Mouse (Mus musculus) lung, embryonic 16.5 days (tissue): ENCODE measurements around the gene Slc25a5. TPM values are rescaled to one million over a fixed set of nuclear protein-coding genes. Genes with fewer than 3 reads are reported as not detected.

Experiments used
- ATAC-seq: fragments of 200-750 bp; cut with Nextera tagmentation; 2 replicates; pipeline ENCODE4 v1.8.0; 2017; ENCODE audit warnings: low read depth, mild to moderate bottlenecking, moderate library complexity
- H3K27ac ChIP-seq: fragments of 300-500 bp; sonication (generic); 2 replicates; pipeline ENCODE4 v1.5.1; 2014; ENCODE audit warnings: mild to moderate bottlenecking, control low read depth, low read length
- H3K27me3 ChIP-seq: fragments of 300-500 bp; sonication (generic); 2 replicates; pipeline ENCODE4 v1.6.1; 2014; ENCODE audit warnings: low read depth, low read length, mixed read lengths; ENCODE audit not compliant: control insufficient read depth, insufficient read depth
- H3K36me3 ChIP-seq: fragments of 300-500 bp; sonication (generic); 2 replicates; pipeline ENCODE4 v1.6.1; 2014; ENCODE audit warnings: low read length; ENCODE audit not compliant: control insufficient read depth, insufficient read depth
- H3K4me1 ChIP-seq: fragments of 300-500 bp; sonication (generic); replicated peaks from 2 replicates; pipeline ENCODE4 v1.6.1; 2014; ENCODE audit warnings: low read length, mixed read lengths; ENCODE audit not compliant: control insufficient read depth, insufficient read depth
- H3K4me2 ChIP-seq: fragments of 300-500 bp; sonication (generic); 2 replicates; pipeline ENCODE4 v1.6.1; 2014; ENCODE audit warnings: low read depth, low read length, control low read depth
- H3K4me3 ChIP-seq: fragments of 300-500 bp; sonication (generic); 2 replicates; pipeline ENCODE4 v1.5.1; 2014; ENCODE audit warnings: mild to moderate bottlenecking, low read length, control low read depth
- H3K9ac ChIP-seq: fragments of 300-500 bp; sonication (generic); 2 replicates; pipeline ENCODE4 v1.6.1; 2014; ENCODE audit warnings: low read length, control low read depth
- H3K9me3 ChIP-seq: fragments of 300-500 bp; sonication (generic); 2 replicates; pipeline ENCODE4 v1.6.1; 2016; ENCODE audit warnings: low read length; ENCODE audit not compliant: control insufficient read depth
- WGBS: fragments of 180-500 bp; shearing (Covaris S2); extraction: QIAGEN DNeasy Blood & Tissue Kit; methylation state at CpG from one replicate; pipeline ENCODE4 v1.1.7; 2014; 5-methylcytosine and 5-hydroxymethylcytosine counted together
- polyA plus RNA-seq: library from polyadenylated mRNA; unstranded; fragments of >200 nt; fragmentation: Nextera tagmentation; extraction: Ambion mirVana; gene quantifications from 2 replicates; pipeline ENCODE4 v1.2.1, GENCODE M21; 2015

The Slc25a5 gene
- polyA plus RNA-seq, 1 experiment from 2014 or later = 576 TPM

DNA sequence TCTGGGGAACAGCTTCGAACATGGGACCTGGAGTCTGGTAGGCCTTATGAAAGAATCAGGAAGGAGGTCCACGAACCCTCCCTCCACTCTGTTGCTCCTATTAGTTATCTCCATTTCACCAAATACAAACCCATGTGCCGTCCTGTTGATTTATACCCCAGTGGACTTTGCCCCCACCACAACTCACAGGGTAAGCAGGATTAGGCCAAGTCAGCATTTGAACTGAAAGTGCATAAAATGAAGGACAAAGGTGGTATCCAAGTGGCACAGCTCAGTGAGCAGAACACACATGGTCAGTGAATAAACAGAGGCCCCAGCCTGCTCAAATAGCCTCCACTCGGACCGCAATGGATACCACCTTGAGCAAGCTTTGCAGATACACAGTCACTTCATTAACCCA is 33.2 kb upstream of the Slc25a5 start:
- no peak overlapping the region for H3K9ac ChIP-seq
- H3K36me3 ChIP-seq = no peaks in the 10 kb centered on the region
- no peaks in the 10 kb centered on the region for H3K4me1 ChIP-seq
- no peak overlapping the region for H3K4me3 ChIP-seq
- no peak overlapping the region for H3K27ac ChIP-seq
- H3K27me3 ChIP-seq = no peaks in the 10 kb centered on the region
- WGBS = 81% methylated on average over 5 of the region's 5 CpGs
- H3K9me3 ChIP-seq = no peaks in the 10 kb centered on the region
- no peak for ATAC-seq
- no peak overlapping the region for H3K4me2 ChIP-seq

DNA sequence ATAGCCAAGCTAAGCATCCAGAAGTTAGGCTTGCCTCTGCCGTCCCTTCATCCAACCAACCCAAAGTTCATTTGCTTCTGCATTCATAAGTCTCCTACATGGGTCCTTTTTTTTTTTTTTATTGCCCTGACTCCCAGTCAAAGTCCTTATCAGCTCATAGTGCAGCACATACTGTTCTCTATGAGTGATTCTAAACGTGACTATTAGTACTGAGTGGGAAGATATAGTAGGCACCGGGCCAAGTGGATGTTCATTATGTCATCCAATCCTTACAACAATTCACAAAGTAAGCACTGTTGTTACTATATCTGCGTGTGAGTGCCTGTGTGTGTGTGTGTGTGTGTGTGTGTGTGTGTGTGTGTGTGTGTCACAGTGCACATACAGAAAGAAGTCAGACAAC is 32.6 kb upstream of the Slc25a5 start:
- H3K9me3 ChIP-seq = no peaks in the 10 kb centered on the region
- 53% methylated on average over 4 of the region's 4 CpGs for WGBS
- H3K4me1 ChIP-seq = no peaks in the 10 kb centered on the region
- no peak overlapping the region for H3K9ac ChIP-seq
- peak; percentile 62 for ATAC-seq
- no peak overlapping the region for H3K27ac ChIP-seq
- H3K4me2 ChIP-seq = no peak overlapping the region
- no peak overlapping the region for H3K4me3 ChIP-seq
- H3K36me3 ChIP-seq = no peaks in the 10 kb centered on the region
- H3K27me3 ChIP-seq = no peaks in the 10 kb centered on the region

GRCm38 (mm10) chrX:36763298-36763933 is 32.0 kb upstream of the Slc25a5 start:
- no peak overlapping the region for H3K27ac ChIP-seq
- H3K27me3 ChIP-seq = no peaks in the 10 kb centered on the region
- no peak overlapping the region for H3K4me2 ChIP-seq
- no peak overlapping the region for H3K4me3 ChIP-seq
- H3K36me3 ChIP-seq = no peaks in the 10 kb centered on the region
- H3K9ac ChIP-seq = no peak overlapping the region
- 48% methylated on average over 11 of the region's 11 CpGs for WGBS
- ATAC-seq = no peak
- H3K9me3 ChIP-seq = no peaks in the 10 kb centered on the region
- no peaks in the 10 kb centered on the region for H3K4me1 ChIP-seq

GRCm38 (mm10) chrX:36763934-36764317 is 31.5 kb upstream of the Slc25a5 start:
- Histone ChIP-seq H3K36me3 (no peaks in the 10 kb centered on the region), H3K4me3 (no peak overlapping the region), H3K4me1 (no peaks in the 10 kb centered on the region), H3K9ac (no peak overlapping the region), H3K27me3 (no peaks in the 10 kb centered on the region), H3K4me2 (no peak overlapping the region), H3K9me3 (no peaks in the 10 kb centered on the region), H3K27ac (no peak overlapping the region)
- WGBS = 34% methylated on average over 2 of the region's 2 CpGs
- no peak for ATAC-seq

- H3K9me3 ChIP-seq = no peaks in the 10 kb centered on the region
- no peaks in the 10 kb centered on the region for H3K36me3 ChIP-seq
- 65% methylated on average over 5 of the region's 5 CpGs for WGBS
- no peak for ATAC-seq
- no peak overlapping the region for H3K9ac ChIP-seq
- no peaks in the 10 kb centered on the region for H3K4me1 ChIP-seq
- no peak overlapping the region for H3K4me2 ChIP-seq
- H3K4me3 ChIP-seq = no peak overlapping the region
- H3K27ac ChIP-seq = no peak overlapping the region
- no peaks in the 10 kb centered on the region for H3K27me3 ChIP-seq
Observed at GRCm38 (mm10) chrX:36767386-36767785, 28.1 kb upstream of the Slc25a5 start.

- H3K9ac ChIP-seq = no peak overlapping the region
- no peaks in the 10 kb centered on the region for H3K27me3 ChIP-seq
- 78% methylated on average over 6 of the region's 6 CpGs for WGBS
- no peak overlapping the region for H3K27ac ChIP-seq
- H3K4me2 ChIP-seq = no peak overlapping the region
- ATAC-seq = no peak
- no peak overlapping the region for H3K4me3 ChIP-seq
- H3K9me3 ChIP-seq = no peaks in the 10 kb centered on the region
- no peaks in the 10 kb centered on the region for H3K4me1 ChIP-seq
- no peaks in the 10 kb centered on the region for H3K36me3 ChIP-seq
Observed at GRCm38 (mm10) chrX:36772591-36772990, 22.9 kb upstream of the Slc25a5 start.

DNA sequence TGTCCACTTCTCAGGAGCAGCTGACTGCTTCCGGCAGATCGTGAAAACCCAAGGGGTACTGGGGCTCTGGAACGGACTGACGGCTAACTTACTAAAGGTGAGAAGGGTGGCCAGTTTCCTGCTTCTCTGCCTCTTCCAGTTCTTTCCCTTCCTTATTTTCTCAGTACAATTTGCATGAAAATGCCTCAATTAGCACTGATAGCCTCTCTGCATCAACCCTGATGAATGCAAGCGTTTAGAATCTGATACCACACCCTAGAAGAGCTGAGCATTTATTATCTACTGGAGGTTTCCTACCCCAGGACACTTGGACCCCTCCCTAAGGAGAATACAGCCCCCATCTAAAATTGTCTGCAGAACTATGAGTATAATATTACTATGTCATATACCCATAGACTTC is 19.9 kb upstream of the Slc25a5 start:
- no peak overlapping the region for H3K9ac ChIP-seq
- no peak overlapping the region for H3K4me2 ChIP-seq
- no peak for ATAC-seq
- 84% methylated on average over 5 of the region's 5 CpGs for WGBS
- no peaks in the 10 kb centered on the region for H3K27me3 ChIP-seq
- H3K36me3 ChIP-seq = no peaks in the 10 kb centered on the region
- no peak overlapping the region for H3K27ac ChIP-seq
- H3K4me3 ChIP-seq = no peak overlapping the region
- H3K9me3 ChIP-seq = no peaks in the 10 kb centered on the region
- no peaks in the 10 kb centered on the region for H3K4me1 ChIP-seq

- Histone ChIP-seq H3K36me3 (no peaks in the 10 kb centered on the region), H3K4me3 (no peak overlapping the region), H3K27ac (no peak overlapping the region), H3K27me3 (no peaks in the 10 kb centered on the region), H3K4me2 (no peak overlapping the region), H3K9me3 (no peaks in the 10 kb centered on the region), H3K4me1 (no peaks in the 10 kb centered on the region), H3K9ac (no peak overlapping the region)
- 70% methylated on average over 4 of the region's 4 CpGs for WGBS
- ATAC-seq = no peak
Observed at GRCm38 (mm10) chrX:36777694-36778093, 17.8 kb upstream of the Slc25a5 start.

DNA sequence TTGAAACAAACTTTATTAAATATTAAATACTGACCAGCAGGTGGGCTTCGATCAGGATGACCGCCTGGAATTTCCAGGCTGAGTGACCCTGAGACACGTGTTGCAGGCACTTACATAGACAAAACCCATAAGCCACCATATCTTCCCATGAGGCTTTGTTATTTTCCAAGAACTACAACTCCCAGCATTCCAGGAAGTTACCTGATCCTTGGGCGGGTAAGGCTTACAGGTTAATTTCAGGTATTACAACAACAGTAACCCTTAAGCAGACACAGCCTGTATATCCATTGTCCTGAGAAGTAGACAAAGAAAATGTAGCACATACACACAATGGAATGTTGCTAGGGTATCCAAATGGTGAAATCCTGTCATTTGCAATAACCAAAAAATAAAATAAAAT is 6.1 kb upstream of the Slc25a5 start:
- no peak overlapping the region for H3K9ac ChIP-seq
- no peak for ATAC-seq
- 63% methylated on average over 4 of the region's 4 CpGs for WGBS
- no peaks in the 10 kb centered on the region for H3K27me3 ChIP-seq
- no peak overlapping the region for H3K27ac ChIP-seq
- H3K36me3 ChIP-seq = no peaks in the 10 kb centered on the region
- H3K9me3 ChIP-seq = no peaks in the 10 kb centered on the region
- no peak overlapping the region for H3K4me2 ChIP-seq
- H3K4me3 ChIP-seq = no peak overlapping the region
- no peaks in the 10 kb centered on the region for H3K4me1 ChIP-seq

- H3K36me3 ChIP-seq = peaks cover 4% of the 10 kb centered on the region
- H3K4me1 ChIP-seq = no peaks in the 10 kb centered on the region
- ATAC-seq = no peak
- no peak overlapping the region for H3K4me3 ChIP-seq
- no peaks in the 10 kb centered on the region for H3K9me3 ChIP-seq
- H3K4me2 ChIP-seq = no peak overlapping the region
- no peak overlapping the region for H3K9ac ChIP-seq
- H3K27me3 ChIP-seq = no peaks in the 10 kb centered on the region
- H3K27ac ChIP-seq = no peak overlapping the region
- 62% methylated on average over 5 of the region's 5 CpGs for WGBS
Observed at GRCm38 (mm10) chrX:36794571-36794970, 880 bp upstream of the Slc25a5 start.
